Mouse (Mus musculus) midbrain, embryonic 14.5 days (tissue): ENCODE results near the gene Ddx60. TPM values are rescaled to one million over a fixed set of nuclear protein-coding genes. Genes with fewer than 3 reads are reported as not detected.

Experiments used
- ATAC-seq: fragments of 200-750 bp; cut with Nextera tagmentation; 2 replicates; pipeline ENCODE4 v1.8.0; 2017; ENCODE audit warnings: moderate number of reproducible peaks, moderate library complexity; ENCODE audit not compliant: low FRiP score, low TSS enrichment
- DNase-seq: peaks from one replicate; pipeline ENCODE4 v3.0.0-alpha.2; 2015
- H3K27ac ChIP-seq: fragments of 300-500 bp; sonication (generic); replicated peaks from 2 replicates; pipeline ENCODE4 v1.5.1; 2014; ENCODE audit warnings: mild to moderate bottlenecking, low read depth, low read length, moderate library complexity
- H3K27me3 ChIP-seq: fragments of 300-500 bp; sonication (generic); 2 replicates; pipeline ENCODE4 v1.6.1; 2014; ENCODE audit warnings: low read length, control low read depth, mixed read lengths; ENCODE audit not compliant: control insufficient read depth, insufficient read depth
- H3K36me3 ChIP-seq: fragments of 300-500 bp; sonication (generic); 2 replicates; pipeline ENCODE4 v1.6.1; 2014; ENCODE audit warnings: low read length, control low read depth; ENCODE audit not compliant: control insufficient read depth, insufficient read depth
- H3K4me1 ChIP-seq: fragments of 300-500 bp; sonication (generic); 2 replicates; pipeline ENCODE4 v1.6.1; 2014; ENCODE audit warnings: mild to moderate bottlenecking, antibody characterized with exemption, low read length, control low read depth; ENCODE audit not compliant: control insufficient read depth, insufficient read depth
- H3K4me2 ChIP-seq: fragments of 300-500 bp; sonication (generic); 2 replicates; pipeline ENCODE4 v1.6.1; 2014; ENCODE audit warnings: mild to moderate bottlenecking, low read length, moderate library complexity
- H3K4me3 ChIP-seq: fragments of 300-500 bp; sonication (generic); replicated peaks from 2 replicates; pipeline ENCODE4 v1.5.1; 2014; ENCODE audit warnings: low read depth, low read length
- H3K9ac ChIP-seq: fragments of 300-500 bp; sonication (generic); replicated peaks from 2 replicates; pipeline ENCODE4 v1.6.1; 2014; ENCODE audit warnings: mild to moderate bottlenecking, low read length, moderate library complexity
- H3K9me3 ChIP-seq: fragments of 300-500 bp; sonication (generic); 2 replicates; pipeline ENCODE4 v1.6.1; 2016; ENCODE audit warnings: low read length, control low read depth, mixed read lengths; ENCODE audit not compliant: control insufficient read depth
- WGBS: fragments of 180-500 bp; shearing (Covaris S2); extraction: QIAGEN DNeasy Blood & Tissue Kit; methylation state at CpG from one replicate; pipeline ENCODE4 v1.1.7; 2014; 5-methylcytosine and 5-hydroxymethylcytosine counted together
- polyA plus RNA-seq: library from polyadenylated mRNA; unstranded; fragments of >200 nt; fragmentation: Nextera tagmentation; extraction: Ambion mirVana; gene quantifications from 2 replicates; pipeline ENCODE4 v1.2.1, GENCODE M21; 2014

The Ddx60 gene
- polyA plus RNA-seq, 1 experiment from 2014 or later: 1.0 TPM

DNA sequence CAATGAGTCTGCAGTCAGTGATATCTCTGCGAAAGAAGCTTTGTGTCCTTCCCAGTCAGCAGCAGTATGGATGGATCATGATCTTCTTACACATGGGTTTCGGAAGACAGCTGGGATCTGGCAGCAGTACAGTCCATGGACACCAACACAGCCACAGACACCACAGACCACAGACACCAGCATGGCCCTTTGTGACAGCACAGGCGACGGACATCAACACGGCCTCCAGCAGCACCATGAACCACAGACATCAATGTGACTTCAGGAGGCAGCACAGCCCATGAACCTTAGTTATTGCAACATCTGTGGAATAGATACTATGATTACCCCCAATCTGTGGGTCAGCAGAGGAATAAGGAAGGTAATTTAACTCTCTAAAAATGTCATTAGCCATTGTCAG lies 15.1 kb upstream of the Ddx60 start:
- H3K4me1 ChIP-seq: no peaks in the 10 kb centered on the region
- H3K4me2 ChIP-seq: no peak overlapping the region
- no peak overlapping the region for H3K9ac ChIP-seq
- H3K9me3 ChIP-seq: no peaks in the 10 kb centered on the region
- whole genome bisulfite sequencing: 91% methylated on average over 5 of the region's 5 CpGs
- H3K27me3 ChIP-seq: no peaks in the 10 kb centered on the region
- H3K27ac ChIP-seq: no peak overlapping the region
- no peak overlapping the region for H3K4me3 ChIP-seq
- H3K36me3 ChIP-seq: no peaks in the 10 kb centered on the region
- DNase-seq (no peak), ATAC-seq (no peak)

DNA sequence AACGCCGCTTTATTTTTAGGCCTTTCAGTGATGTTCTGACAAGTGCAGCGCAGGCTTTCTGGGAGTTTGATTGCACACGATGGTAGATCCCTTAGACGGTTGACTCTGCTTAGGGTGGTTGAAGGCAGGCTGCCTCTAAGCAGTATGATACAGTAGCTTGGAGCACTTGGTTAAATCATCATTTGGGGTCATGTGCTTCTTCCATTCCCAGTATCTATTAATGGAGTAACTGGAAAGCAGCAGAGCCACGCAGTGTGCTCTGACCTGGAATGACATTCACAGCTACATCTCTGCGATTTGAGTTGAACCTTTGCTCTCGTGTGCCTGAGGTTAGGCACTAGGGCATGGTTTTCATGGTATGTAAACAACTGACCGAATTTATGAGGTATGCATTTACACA lies 13.9 kb upstream of the Ddx60 start:
- H3K9ac ChIP-seq: no peak overlapping the region
- no peaks in the 10 kb centered on the region for H3K27me3 ChIP-seq
- H3K4me1 ChIP-seq: no peaks in the 10 kb centered on the region
- ATAC-seq (no peak), DNase-seq (no peak)
- H3K9me3 ChIP-seq: no peaks in the 10 kb centered on the region
- no peak overlapping the region for H3K4me3 ChIP-seq
- H3K36me3 ChIP-seq: no peaks in the 10 kb centered on the region
- no peak overlapping the region for H3K4me2 ChIP-seq
- H3K27ac ChIP-seq: no peak overlapping the region
- 92% methylated on average over 9 of the region's 9 CpGs for WGBS

DNA sequence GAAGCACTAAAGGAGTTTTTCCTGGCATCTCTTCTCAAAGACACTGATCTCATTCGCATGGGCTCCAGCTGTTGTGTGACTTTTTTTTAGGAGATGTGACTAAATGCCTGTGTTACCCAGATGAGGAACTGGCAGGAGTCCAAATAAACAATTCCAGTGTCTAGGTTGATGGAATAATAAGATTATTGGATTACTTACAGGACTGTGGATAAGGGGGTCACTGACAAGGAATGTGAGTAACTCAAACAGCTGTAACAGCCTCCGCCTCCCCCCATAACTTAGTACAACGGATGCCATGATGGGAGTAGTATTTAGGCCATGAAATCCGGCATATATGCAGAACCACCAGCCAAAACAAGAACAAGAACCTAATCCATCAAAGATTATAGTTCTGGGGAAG lies 10.6 kb upstream of the Ddx60 start:
- no peak overlapping the region for H3K4me3 ChIP-seq
- no peak overlapping the region for H3K9ac ChIP-seq
- ATAC-seq (no peak), DNase-seq (peak; percentile 7)
- no peaks in the 10 kb centered on the region for H3K36me3 ChIP-seq
- H3K4me2 ChIP-seq: no peak overlapping the region
- H3K27ac ChIP-seq: no peak overlapping the region
- no peaks in the 10 kb centered on the region for H3K4me1 ChIP-seq
- H3K27me3 ChIP-seq: no peaks in the 10 kb centered on the region
- WGBS: 81% methylated on average over 4 of the region's 4 CpGs
- H3K9me3 ChIP-seq: no peaks in the 10 kb centered on the region

DNA sequence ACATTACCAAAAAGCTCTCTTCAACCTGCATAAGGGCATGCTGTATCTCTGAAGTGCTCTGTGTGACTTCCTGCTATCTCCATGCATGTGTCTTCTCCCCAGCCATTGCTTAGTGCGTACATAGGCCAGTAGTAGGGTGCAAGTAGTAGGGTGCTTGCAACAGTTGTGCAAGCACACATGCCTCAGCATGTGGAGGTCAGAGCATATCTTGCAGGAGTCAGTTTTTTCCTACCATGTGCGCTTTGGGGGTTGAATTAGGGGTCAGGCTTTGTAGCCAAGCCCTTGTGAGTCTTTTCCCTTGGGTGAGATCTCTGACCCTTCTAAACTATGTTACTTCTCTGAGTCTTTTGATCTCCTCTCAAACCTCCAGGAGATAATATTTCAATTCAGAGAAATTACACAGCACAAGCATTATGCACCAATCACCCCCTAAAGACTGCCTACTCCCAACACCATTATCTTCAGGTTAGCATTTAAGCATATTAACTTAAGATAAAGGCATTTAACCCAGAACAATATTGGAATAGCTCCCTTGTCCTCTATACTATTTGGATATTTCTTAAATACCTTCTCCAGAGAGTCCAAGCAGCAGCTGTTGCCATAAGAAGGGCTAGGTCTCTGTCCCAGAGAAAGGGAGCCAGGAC lies 8.6 kb upstream of the Ddx60 start:
- 97% methylated on average over 2 of the region's 2 CpGs for WGBS
- Histone ChIP-seq H3K27ac (no peak overlapping the region), H3K4me2 (no peak overlapping the region), H3K36me3 (no peaks in the 10 kb centered on the region), H3K27me3 (no peaks in the 10 kb centered on the region), H3K4me3 (no peak overlapping the region), H3K9me3 (no peaks in the 10 kb centered on the region), H3K9ac (no peak overlapping the region), H3K4me1 (no peaks in the 10 kb centered on the region)
- no peak for ATAC-seq
- DNase-seq: no peak

DNA sequence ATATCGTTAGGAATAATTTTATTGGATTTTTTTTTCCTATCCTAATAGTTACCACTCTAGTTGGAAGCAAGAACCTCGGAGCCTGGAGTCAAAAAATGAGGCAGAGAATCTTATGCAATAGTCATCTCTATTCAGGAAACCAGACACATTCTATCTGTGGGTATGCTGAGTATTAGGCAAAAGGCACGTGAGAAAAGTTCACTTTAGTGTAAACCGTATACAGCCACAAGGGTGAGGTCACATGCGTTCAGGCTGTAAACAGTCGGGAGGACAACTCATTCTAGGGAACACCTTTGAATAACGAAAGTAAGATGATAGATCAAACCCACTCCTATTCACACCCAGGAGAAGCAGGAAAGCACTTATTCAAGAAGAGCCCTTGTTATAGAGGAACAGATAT lies 7.5 kb upstream of the Ddx60 start:
- Histone ChIP-seq H3K36me3 (no peaks in the 10 kb centered on the region), H3K4me1 (no peaks in the 10 kb centered on the region), H3K27me3 (no peaks in the 10 kb centered on the region), H3K4me2 (no peak overlapping the region), H3K27ac (no peak overlapping the region), H3K4me3 (no peak overlapping the region), H3K9ac (no peak overlapping the region), H3K9me3 (no peaks in the 10 kb centered on the region)
- ATAC-seq (no peak), DNase-seq (no peak)
- 87% methylated on average over 7 of the region's 7 CpGs for WGBS

DNA sequence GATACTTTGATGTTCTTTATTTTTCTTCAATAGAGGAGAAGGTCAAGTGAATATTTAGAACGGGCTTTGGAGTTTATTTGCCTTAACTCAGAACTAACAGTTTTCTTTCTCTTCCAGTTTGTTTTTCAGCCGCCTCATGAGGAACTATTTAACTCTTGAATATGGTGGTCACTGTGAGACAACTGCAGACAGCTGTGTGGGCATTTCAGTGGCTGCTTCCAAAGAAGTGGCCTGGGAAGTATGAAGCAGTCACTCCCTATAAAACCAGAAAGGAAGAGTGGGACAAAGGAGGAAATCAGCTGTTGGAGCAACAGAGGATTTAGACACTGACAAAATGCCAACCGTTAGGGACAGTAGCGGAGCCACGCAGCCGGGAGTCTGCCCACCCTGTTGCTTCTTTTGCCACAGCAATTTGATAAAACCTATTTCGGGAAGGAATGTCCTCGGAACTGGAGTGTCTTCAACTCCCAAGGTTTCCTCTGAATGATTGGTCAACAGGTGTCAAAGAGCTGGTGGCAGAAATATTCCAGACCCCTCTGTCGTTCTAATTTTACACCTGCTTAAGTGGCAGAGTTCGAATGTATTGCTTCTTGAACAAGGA lies 6.3 kb upstream of the Ddx60 start:
- Histone ChIP-seq H3K4me3 (no peak overlapping the region), H3K4me1 (no peaks in the 10 kb centered on the region), H3K27ac (no peak overlapping the region), H3K27me3 (no peaks in the 10 kb centered on the region), H3K9me3 (no peaks in the 10 kb centered on the region), H3K36me3 (no peaks in the 10 kb centered on the region), H3K4me2 (no peak overlapping the region), H3K9ac (no peak overlapping the region)
- ATAC-seq (no peak), DNase-seq (no peak)
- 87% methylated on average over 10 of the region's 10 CpGs for WGBS

DNA sequence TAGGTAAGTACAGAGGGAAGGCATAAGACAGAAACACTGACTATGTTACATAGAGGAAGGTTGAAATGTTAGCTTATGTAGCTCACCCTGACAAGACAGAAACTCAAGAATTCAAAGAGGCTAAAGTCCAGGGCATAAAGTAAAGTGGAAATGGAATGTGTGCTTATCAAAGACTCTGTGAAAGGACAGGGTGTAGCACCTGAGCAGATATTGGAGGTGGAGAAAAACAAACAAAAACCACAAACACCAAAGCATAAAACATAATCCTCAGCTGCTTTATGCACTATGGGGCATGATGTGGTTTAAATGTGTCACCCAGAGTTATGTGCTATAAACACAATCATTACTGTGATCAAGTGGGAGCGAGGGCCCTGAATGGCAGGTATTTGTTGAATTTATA lies 3.4 kb upstream of the Ddx60 start:
- H3K9ac ChIP-seq: no peak overlapping the region
- H3K4me3 ChIP-seq: no peak overlapping the region
- H3K9me3 ChIP-seq: no peaks in the 10 kb centered on the region
- DNase-seq (no peak), ATAC-seq (no peak)
- no peaks in the 10 kb centered on the region for H3K36me3 ChIP-seq
- 96% methylated on average over 1 of the region's 1 CpGs for WGBS
- H3K27me3 ChIP-seq: 0 out of 2 replicates have a peak, but pooled peaks cover 5% of the 10 kb centered on the region
- H3K4me1 ChIP-seq: peaks cover 3% of the 10 kb centered on the region; the same call in 1 of the 2 replicates
- H3K27ac ChIP-seq: no peak overlapping the region
- H3K4me2 ChIP-seq: no peak overlapping the region

DNA sequence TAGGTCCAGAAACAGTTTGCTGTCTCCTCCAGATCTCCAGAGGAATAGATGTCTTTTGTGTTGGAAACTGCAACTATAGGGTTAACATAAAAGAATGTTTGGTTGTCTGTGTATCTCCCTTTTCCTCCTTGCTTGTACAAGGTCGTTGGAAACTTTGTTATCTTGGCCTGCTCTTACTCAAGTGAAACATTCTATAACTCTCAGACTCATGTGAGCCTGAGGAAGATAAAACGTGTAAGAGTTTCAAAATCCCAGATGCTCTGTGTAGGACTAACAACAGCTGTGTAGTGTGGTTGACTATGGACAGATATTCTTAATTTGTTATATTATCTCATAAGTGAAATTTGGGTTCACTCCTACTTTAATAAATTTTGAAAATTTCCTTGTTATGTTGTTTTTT lies 5.4 kb downstream of the Ddx60 start:
- no peaks in the 10 kb centered on the region for H3K9me3 ChIP-seq
- H3K36me3 ChIP-seq: no peaks in the 10 kb centered on the region
- no peak overlapping the region for H3K27ac ChIP-seq
- DNase-seq (no peak), ATAC-seq (no peak)
- WGBS: 40% methylated on average over 2 of the region's 2 CpGs
- H3K4me2 ChIP-seq: no peak overlapping the region
- H3K4me1 ChIP-seq: peaks cover under 1% of the 10 kb centered on the region; the same call in 1 of the 2 replicates
- H3K27me3 ChIP-seq: 0 out of 2 replicates have a peak, but pooled peaks cover 5% of the 10 kb centered on the region
- no peak overlapping the region for H3K9ac ChIP-seq
- no peak overlapping the region for H3K4me3 ChIP-seq

DNA sequence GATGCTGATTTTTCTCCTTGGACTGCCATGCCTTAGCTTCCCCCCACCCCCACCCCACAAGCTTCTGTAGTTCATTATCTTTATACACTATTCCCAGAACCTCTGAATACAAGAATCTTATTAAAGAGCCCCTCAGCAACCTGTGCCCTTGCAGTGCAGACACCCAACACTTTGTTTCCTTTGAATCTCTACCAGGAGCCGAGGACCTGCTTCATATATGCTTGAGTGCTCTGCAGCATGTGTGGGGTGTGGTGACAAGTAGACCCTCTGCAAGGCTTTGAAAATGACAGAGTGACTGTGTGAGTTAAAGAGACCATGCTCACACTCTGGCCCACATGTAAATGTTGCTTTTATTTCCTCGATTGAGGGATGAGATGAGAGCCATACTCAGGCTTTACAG lies 9.7 kb downstream of the Ddx60 start:
- ATAC-seq (no peak), DNase-seq (no peak)
- no peaks in the 10 kb centered on the region for H3K36me3 ChIP-seq
- H3K4me3 ChIP-seq: no peak overlapping the region
- no peak overlapping the region for H3K4me2 ChIP-seq
- H3K9me3 ChIP-seq: no peaks in the 10 kb centered on the region
- H3K4me1 ChIP-seq: no peaks in the 10 kb centered on the region
- H3K27ac ChIP-seq: no peak overlapping the region
- H3K27me3 ChIP-seq: no peaks in the 10 kb centered on the region
- 70% methylated on average over 2 of the region's 2 CpGs for WGBS
- no peak overlapping the region for H3K9ac ChIP-seq
